ENCODE assay signal across 21 mouse cellular contexts in genomic region chr16:94793041-94793440, GRCm38 (mm10).
"Had no signal": no experiment of that assay in that cellular context is flagged by ENCODE, and none has a peak within 500 bp of the region (broad histone marks: within the 10 kb centered on the region; RNA-seq: fewer than 3 reads in every experiment).

No protein-coding gene starts in this region.

- H3K27me3 ChIP-seq: midbrain, embryonic 15.5 days; neural tube, embryonic 15.5 days had no signal

- ATAC-seq: lung, postnatal 0 days; midbrain, embryonic 13.5 days; midbrain, embryonic 15.5 days had no signal

- H3K4me3 ChIP-seq: lung, embryonic 15.5 days; megakaryocyte, embryonic 14.5 days; midbrain, embryonic 13.5 days; midbrain, embryonic 15.5 days; myocyte; neural tube, embryonic 13.5 days; neural tube, embryonic 15.5 days had no signal

- H3K27ac ChIP-seq: lung, embryonic 15.5 days; macrophage; midbrain, embryonic 13.5 days; midbrain, embryonic 15.5 days; neural tube, embryonic 13.5 days; neural tube, embryonic 15.5 days had no signal

- DNase-seq: lung, adult 2 months; lung, postnatal 14 days; lung, postnatal 36 days; retina, postnatal 1 day; right cerebral cortex, adult 18-20 months; right cerebral cortex, postnatal 25 days; right cerebral cortex, postnatal 4 days; spleen, adult 18-20 months; thymus, adult 18-20 months; thymus, postnatal 14 days; thymus, postnatal 36 days had no signal

- H3K9ac ChIP-seq: lung, embryonic 15.5 days; midbrain, embryonic 13.5 days; midbrain, embryonic 15.5 days; neural tube, embryonic 13.5 days; neural tube, embryonic 15.5 days had no signal

- H3K4me2 ChIP-seq: lung, embryonic 15.5 days; midbrain, embryonic 11.5 days; midbrain, embryonic 13.5 days; midbrain, embryonic 15.5 days; neural tube, embryonic 13.5 days; neural tube, embryonic 15.5 days had no signal

- H3K36me3 ChIP-seq: lung, embryonic 15.5 days; midbrain, embryonic 13.5 days; midbrain, embryonic 15.5 days; neural tube, embryonic 13.5 days; neural tube, embryonic 15.5 days had no signal

- H3K4me1 ChIP-seq: lung, embryonic 15.5 days; midbrain, embryonic 13.5 days; midbrain, embryonic 15.5 days had no signal

- H3K9me3 ChIP-seq: lung, embryonic 15.5 days; midbrain, embryonic 13.5 days; midbrain, embryonic 15.5 days; neural tube, embryonic 13.5 days; neural tube, embryonic 15.5 days had no signal
